Mouse (Mus musculus) ES-Bruce4 (cell line): ENCODE measurements around the gene Scn2b.

Source experiments
- CTCF ChIP-seq: IDR thresholded peaks from one replicate; pipeline ENCODE4 v1.8.1; 2011; ENCODE audit warnings: low read depth, low read length
- EP300 ChIP-seq: IDR thresholded peaks from 2 replicates; pipeline ENCODE4 v1.6.1; 2011; ENCODE audit warnings: low read depth, low read length; ENCODE audit not compliant: insufficient read depth
- POLR2A ChIP-seq: IDR thresholded peaks from one replicate; pipeline ENCODE4 v1.8.1; 2011; ENCODE audit warnings: low read length; ENCODE audit not compliant: insufficient read depth

- no peak for TF ChIP-seq CTCF
- no peak for TF ChIP-seq POLR2A
- TF ChIP-seq EP300, result no peak
Observed at GRCm38 (mm10) chr9:45167903-45168302, 50.3 kb downstream of the Scn2b start.
